Comparison of ENCODE assay signal across 8 mouse cellular contexts in the genomic region with DNA sequence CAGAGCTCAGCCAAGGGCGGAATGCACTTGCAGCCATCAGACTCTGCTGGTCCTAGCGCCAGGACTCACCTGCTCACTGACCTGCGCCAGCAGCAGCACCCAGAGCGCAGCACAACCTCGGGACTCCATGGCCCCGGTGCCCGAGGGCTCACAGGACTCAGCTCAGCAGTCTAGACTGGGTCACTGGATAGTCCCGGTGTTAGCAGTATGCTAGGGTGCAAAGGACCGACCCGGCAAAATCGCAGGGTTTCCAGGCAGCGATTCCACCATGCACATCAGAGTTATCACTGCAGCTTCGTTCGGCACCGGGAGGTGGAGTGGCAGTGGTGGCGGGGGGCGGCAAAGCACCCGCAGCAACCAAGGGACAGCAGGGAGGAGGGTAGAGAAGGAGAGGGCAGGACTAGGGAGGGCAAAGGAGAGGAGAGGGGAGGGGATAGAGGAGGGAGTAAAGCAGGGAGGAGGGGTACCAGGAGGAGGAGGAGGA. TPM values are rescaled to one million over a fixed set of nuclear protein-coding genes. Genes with fewer than 3 reads are reported as not detected.
DNase-seq lines count a peak whose midpoint lies in the region; ATAC-seq lines count a peak whose summit lies in the region.
"Had no signal": no experiment of that assay in that cellular context is flagged by ENCODE, and none has a peak within 500 bp of the region (broad histone marks: within the 10 kb centered on the region; RNA-seq: fewer than 3 reads in every experiment).

Gene Adamts16 (minus strand): TSS at position 391 of the 484 bp plus-strand sequence.

- peak within 1 kb of the TSS; percentile 38 for H3K9ac ChIP-seq in forebrain, embryonic 15.5 days (replicated peaks)
- H3K9ac ChIP-seq: liver, embryonic 13.5 days had no signal

- no peak within 1 kb of the TSS for H3K27ac ChIP-seq in forebrain, embryonic 15.5 days (replicated peaks)
- H3K27ac ChIP-seq in limb, embryonic 10.5 days = no peak within 1 kb of the TSS
- H3K27ac ChIP-seq: liver, embryonic 13.5 days had no signal

- 2% methylated on average over 17 of the region's 18 CpGs for WGBS in forebrain, embryonic 15.5 days
- WGBS in limb, embryonic 10.5 days = 3% methylated on average over 18 of the region's 18 CpGs

- ATAC-seq in forebrain, embryonic 15.5 days (replicated peaks) = peak; percentile 42

- H3K27me3 ChIP-seq in forebrain, embryonic 15.5 days = peaks cover 24% of the 10 kb centered on the region
- H3K27me3 ChIP-seq in limb, embryonic 10.5 days (ENCODE audit: low read depth, poor library complexity, severe bottlenecking) = peaks cover 38% of the 10 kb centered on the region

- no peaks in the 10 kb centered on the region for H3K36me3 ChIP-seq in forebrain, embryonic 15.5 days
- no peaks in the 10 kb centered on the region for H3K36me3 ChIP-seq in limb, embryonic 10.5 days
- H3K36me3 ChIP-seq: liver, embryonic 13.5 days had no signal

- DNase-seq in right cerebral cortex, postnatal 10 days (ENCODE audit: low spot score in 2 of 2) = peak; percentile 41 to 47
- no peak for DNase-seq in right cerebral cortex, adult 18-20 months
- peak; percentile 32 for DNase-seq in limb, embryonic 10.5 days (ENCODE audit: low spot score)
- peak; percentile 28 for DNase-seq in right cerebral cortex, postnatal 14 days
- DNase-seq in adrenal gland, adult 8-10 months = no peak
- DNase-seq in urinary bladder, adult 2 months (ENCODE audit: low spot score) = no peak
- DNase-seq: liver, embryonic 13.5 days had no signal

- peaks cover 11% of the 10 kb centered on the region for H3K4me1 ChIP-seq in forebrain, embryonic 15.5 days
- peaks cover 8% of the 10 kb centered on the region for H3K4me1 ChIP-seq in limb, embryonic 10.5 days
- H3K4me1 ChIP-seq: liver, embryonic 13.5 days had no signal

- peak within 1 kb of the TSS; percentile 36 for H3K4me3 ChIP-seq in forebrain, embryonic 15.5 days
- H3K4me3 ChIP-seq in limb, embryonic 10.5 days = peak within 1 kb of the TSS; percentile 30
- H3K4me3 ChIP-seq: liver, embryonic 13.5 days had no signal

- peak within 1 kb of the TSS; percentile 47 for H3K4me2 ChIP-seq in forebrain, embryonic 15.5 days (replicated peaks)
- H3K4me2 ChIP-seq: liver, embryonic 13.5 days had no signal

- H3K9me3 ChIP-seq in forebrain, embryonic 15.5 days = no peaks in the 10 kb centered on the region
- H3K9me3 ChIP-seq in limb, embryonic 10.5 days (replicated peaks) = no peaks in the 10 kb centered on the region
- H3K9me3 ChIP-seq: liver, embryonic 13.5 days had no signal

RNA-seq across cellular contexts. Expression of gene Adamts16, which starts in this region (rescaled TPM):
- polyA plus RNA-seq in forebrain, embryonic 15.5 days (2015; fragmentation: Nextera tagmentation; extraction: Ambion mirVana) = 0.45 and 0.65 TPM in 2 replicates
- 1.5 and 1.9 TPM in 2 replicates for polyA plus RNA-seq in limb, embryonic 10.5 days (2016; fragmentation: Nextera tagmentation; extraction: Ambion mirVana)
- under 1 TPM in 3 of 4 experiments, not detected in 1; 0.09 to 0.43 (median 0.12) TPM for total RNA-seq in adrenal gland, adult 8-10 months (2022)
- 0.09 and 0.18 TPM in 2 replicates for polyA plus RNA-seq in urinary bladder, adult 2 months (2012; rRNA removed)

Comparison
In these comparisons a context has a peak if more than half of its experiments do, and no peak if none do; other contexts are left out.
1. DNase-seq: peak in right cerebral cortex, postnatal 10 days (2 of 2), limb, embryonic 10.5 days (single experiment) and right cerebral cortex, postnatal 14 days (single experiment); none in right cerebral cortex, adult 18-20 months (single experiment), adrenal gland, adult 8-10 months (single experiment) and urinary bladder, adult 2 months (single experiment).
2. Peak in ATAC-seq, H3K4me3 ChIP-seq, H3K9ac ChIP-seq and H3K4me2 ChIP-seq in forebrain, embryonic 15.5 days; RNA of the gene not detected or under 1 TPM.